Mouse (Mus musculus) layer of hippocampus, adult 6 months (tissue): ENCODE measurements around the gene Sec61b. TPM values are rescaled to one million over a fixed set of nuclear protein-coding genes. Genes with fewer than 3 reads are reported as not detected.

Source experiments
- long read RNA-seq, 2 experiments: library from polyadenylated mRNA; unstranded; transcript quantifications; one replicate each; pipeline ENCODE4 v2.0.0; 2019 to 2020
- polyA plus RNA-seq: library from polyadenylated mRNA; unstranded; fragments of <200 nt; fragmentation: Nextera tagmentation; gene quantifications from 2 replicates; pipeline ENCODE4 v1.2.3, GENCODE M21; 2021

Gene Sec61b
- polyA plus RNA-seq, result 276 and 315 TPM in 2 replicates
- long read RNA-seq, experiment 1, transcript Sec61b-201 (4 exons, 564 nt), result major isoform, 107 of 111 reads
- long read RNA-seq, experiment 1, partial matches to known transcripts, result 0 of 111 reads
- long read RNA-seq, experiment 1, other reads (novel, unspliced or antisense), result 3 of 111 reads
- long read RNA-seq, experiment 2, partial matches to known transcripts, result 0 of 5 reads
- long read RNA-seq, experiment 2, other reads (novel, unspliced or antisense), result 0 of 5 reads

GRCm38 (mm10) chr4:47473968-47474729, at the start of gene Sec61b, which contains the start of gene Alg2:
Gene Sec61b, plus strand, starts transcription at chr4:47474658.
Gene Alg2, minus strand, starts transcription at chr4:47474333.

Other genes with a start within 250 kb of the Sec61b start
- 4.4 and 5.1 TPM in 2 replicates for gene Tgfbr1, start 121.4 kb upstream of the Sec61b start, polyA plus RNA-seq
- 60.7 and 67.1 TPM in 2 replicates for gene Alg2, start 325 bp upstream of the Sec61b start, polyA plus RNA-seq